Mouse (Mus musculus) cerebellum, adult (tissue): ENCODE measurements around the gene Myl7.
"Not testable (repeated sequence)": the region's sequence is repeated elsewhere in the genome, so short reads cannot be mapped to it uniquely, and the experiment has no call there.

Source experiments
- ATAC-seq: cut with Nextera tagmentation; 2 replicates; pipeline ENCODE4 v1.9.2; 2017; ENCODE audit warnings: mild to moderate bottlenecking, moderate library complexity, mixed read lengths; ENCODE audit not compliant: insufficient number of reproducible peaks, low FRiP score, low TSS enrichment

Gene Myl7

GRCm38 (mm10) chr11:5898531-5898930 lies at the start of gene Myl7:
Gene Myl7, minus strand, starts transcription at chr11:5898782.
- ATAC-seq: no peak

- no peak for ATAC-seq
Measured at GRCm38 (mm10) chr11:5947796-5948195, 49.2 kb upstream of the Myl7 start.

DNA sequence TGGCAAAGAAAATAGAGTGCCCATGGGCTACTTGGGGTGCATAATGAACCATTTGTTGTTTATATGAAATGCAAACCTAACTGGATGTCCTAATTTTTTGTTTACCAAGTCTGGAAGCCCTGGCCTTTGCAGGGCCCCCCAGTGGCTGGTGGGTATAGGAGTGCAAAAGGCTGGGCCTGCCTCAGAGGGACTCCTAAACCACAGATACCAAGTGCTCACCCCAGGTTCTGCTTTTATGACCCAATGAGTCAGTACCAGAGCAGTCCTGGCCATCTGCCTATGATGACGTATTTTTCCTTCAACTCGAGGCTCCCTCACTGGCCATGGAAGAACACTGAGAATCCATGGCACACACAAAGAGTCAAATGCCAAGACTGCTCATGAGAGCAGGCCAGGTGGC lies 46.5 kb upstream of the Myl7 start:
- no peak for ATAC-seq

GRCm38 (mm10) chr11:5942966-5943365 lies 44.4 kb upstream of the Myl7 start:
- ATAC-seq: no peak

DNA sequence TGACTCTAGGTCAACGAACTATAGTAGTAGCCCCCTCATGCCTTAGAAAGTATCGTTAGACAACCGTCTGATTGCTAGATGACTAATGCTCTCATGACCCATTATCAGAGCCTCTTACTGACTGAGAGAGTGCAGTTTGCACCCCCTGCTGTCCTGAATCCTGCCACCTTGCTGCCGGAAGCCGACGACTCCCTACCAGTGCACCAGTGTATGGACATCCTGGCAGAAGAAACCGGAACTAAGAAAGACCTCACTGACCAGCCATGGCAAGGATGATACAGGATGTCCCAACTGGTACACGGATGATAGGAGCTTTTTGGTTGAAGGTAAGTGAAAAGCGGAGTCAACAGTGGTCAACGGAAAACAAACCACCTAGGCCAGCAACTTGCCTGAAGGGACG lies 35.9 kb upstream of the Myl7 start:
- not testable (repeated sequence) for ATAC-seq

- ATAC-seq: not testable (repeated sequence)
Measured at GRCm38 (mm10) chr11:5931947-5932346, 33.4 kb upstream of the Myl7 start.

DNA sequence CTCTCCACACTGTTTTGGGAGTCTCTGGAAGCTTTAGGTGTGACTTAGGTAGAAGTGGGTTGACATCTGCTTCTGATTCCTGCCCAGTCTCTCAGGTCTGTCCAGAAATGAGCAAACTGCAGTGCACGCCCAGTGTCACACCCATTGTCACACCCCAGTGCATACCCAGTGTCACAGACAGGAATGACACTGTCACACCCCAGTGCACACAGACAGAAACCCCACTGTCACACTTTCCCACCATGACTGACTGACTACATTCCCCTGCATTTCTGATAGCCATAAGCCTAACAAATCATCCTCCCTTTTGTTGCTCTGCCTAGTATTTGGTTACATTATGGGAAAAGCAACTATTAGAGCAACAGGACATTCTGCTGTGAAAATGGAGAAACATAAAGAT lies 32.0 kb upstream of the Myl7 start:
- ATAC-seq: no peak

GRCm38 (mm10) chr11:5926696-5927220 lies 28.2 kb upstream of the Myl7 start:
- no peak for ATAC-seq

GRCm38 (mm10) chr11:5924699-5925098 lies 26.1 kb upstream of the Myl7 start:
- ATAC-seq: no peak

DNA sequence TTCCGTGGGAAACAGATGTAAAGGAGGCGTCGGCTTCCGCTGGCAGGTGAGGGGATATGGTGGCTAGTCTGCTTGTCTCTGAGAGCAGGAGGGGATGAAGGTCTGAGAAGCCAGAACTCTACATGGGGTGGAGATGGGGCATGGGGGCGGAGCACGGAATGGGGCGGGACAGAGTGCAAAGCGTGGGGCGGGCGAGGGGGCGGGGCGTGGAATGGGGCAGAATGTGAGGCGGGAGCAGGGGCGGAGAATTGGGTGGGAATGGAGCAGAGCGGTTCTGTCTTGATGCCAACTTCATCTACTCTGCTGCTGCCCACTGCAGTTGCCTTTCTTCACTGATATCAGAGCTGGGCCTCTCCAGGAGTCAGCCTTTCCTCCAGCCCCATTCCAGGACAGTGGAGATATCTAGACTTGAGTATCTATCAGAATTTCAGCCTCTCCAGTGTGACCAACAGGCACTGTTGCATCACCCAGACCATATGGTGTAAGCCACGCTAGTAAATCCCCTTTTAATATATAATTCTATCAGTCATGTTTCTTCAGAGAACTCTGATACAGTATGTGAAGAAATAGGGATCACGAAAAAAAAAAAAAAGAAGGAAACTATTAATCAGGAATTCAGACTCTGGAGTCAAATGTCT lies 21.9 kb upstream of the Myl7 start:
- ATAC-seq: no peak

GRCm38 (mm10) chr11:5919606-5920005 lies 21.0 kb upstream of the Myl7 start:
- ATAC-seq: no peak

DNA sequence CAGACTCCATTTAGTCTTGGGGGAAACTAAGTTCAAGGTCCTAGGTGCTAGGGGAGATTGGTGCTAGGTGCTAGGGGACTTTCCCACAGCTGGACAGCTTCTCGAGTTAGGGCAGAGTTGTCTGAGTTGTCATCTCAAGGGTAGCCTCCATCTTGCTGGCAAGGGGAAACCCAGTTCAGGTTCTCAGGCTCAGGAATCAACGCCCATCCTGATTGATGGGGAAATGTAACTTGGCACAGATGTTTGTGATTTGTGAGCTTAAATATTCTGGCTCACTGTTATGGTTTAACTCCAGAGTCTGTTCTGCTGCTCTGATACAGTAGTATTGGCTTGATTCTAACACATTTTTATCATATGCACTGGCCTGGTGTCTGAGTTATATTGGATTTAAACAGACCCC lies 19.5 kb upstream of the Myl7 start:
- no peak for ATAC-seq

DNA sequence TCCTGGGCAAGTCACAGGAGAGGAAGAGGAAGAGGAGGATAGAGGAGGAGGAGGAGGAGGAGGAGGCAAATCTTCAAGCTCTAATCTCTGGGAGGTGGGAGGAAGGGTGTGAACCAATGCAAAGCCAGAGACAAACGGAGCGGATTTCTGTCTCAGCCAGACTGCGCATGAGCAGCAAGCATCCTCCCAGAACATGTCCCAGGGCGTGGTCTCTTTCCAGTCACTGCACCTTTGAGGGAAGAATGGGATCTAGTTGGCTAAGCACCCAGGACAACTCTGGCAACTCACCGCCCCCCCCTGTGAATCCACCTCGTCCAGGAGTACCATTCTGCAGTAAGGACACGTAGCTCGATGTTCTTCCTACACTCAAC lies 17.6 kb upstream of the Myl7 start:
- ATAC-seq: no peak

DNA sequence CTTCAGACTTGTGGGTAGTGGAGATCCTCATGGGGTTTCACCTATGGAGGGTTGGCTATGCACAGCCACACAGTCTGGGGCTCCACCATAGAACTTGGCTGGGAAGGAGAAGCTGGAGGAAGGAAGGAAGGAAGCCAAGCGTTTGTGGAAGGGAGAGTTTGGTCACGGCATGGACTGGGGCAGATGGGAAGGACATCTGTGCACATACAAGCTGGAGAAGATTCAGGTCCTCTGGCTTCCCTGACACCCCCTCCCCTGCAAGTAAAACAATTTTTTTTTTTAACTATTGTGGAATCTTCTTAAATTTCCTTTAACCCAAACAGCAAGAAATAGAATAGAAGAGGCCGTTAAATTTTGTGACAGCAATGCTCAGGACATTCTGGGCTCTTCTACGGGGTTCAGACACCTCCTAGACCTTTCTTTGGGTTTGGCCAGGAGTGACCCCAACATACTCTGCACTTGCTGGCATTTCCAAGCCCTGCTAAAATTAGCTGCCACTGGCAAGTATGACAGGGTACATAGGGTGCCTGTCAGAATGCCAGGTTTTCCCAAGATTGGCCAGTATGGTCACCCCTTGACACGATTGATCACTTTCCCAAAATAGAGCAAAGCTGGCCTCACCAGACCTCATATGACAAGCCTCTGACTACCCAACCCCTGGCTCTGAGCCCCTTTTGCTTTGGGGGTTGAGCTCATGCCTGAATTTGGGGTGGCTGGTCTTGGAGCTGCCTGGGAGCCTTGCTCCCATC lies 17.0 kb upstream of the Myl7 start:
- no peak for ATAC-seq

DNA sequence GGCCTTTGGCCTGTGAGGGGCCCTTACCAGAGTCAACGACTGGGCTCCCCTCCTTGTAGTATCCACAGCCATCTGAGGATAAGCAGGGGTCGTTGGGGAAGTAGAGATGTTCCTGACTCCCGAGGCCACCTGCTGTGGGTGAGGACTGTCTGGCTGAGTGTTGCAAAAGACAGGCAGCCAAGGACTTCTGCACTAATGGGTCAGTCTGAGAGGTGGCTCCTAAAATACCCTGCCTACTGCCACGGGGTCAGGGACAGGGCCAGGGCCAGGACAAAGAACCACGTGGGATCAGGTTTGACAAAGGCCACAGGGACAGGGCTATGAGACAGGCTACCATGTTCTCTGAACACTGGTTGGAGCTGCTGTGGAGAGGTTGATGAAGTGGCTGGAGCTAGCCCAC lies 16.4 kb upstream of the Myl7 start:
- no peak for ATAC-seq

DNA sequence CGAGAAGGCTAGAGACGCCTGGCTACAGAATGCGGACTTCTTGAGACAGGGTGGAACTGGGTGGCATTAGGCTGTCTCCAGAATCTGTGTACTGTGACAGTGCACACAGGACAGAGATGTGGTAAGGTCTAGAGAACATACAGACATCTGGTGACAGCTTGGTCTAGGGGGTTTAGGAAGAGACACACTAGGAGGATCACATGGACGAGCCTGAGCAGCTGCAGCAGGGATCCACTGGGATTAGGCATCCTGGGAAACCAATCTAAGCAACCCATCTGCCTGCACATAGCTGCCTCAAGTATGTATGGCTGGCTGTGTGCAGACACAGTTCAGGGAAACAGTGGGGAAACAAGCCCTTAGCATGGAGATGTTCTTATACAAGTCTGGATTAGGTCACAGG lies 15.4 kb upstream of the Myl7 start:
- ATAC-seq: no peak

- ATAC-seq: 0 out of 2 replicates have a peak, but pooled peaks have one; percentile 21
Measured at GRCm38 (mm10) chr11:5913256-5913655, 14.7 kb upstream of the Myl7 start.

DNA sequence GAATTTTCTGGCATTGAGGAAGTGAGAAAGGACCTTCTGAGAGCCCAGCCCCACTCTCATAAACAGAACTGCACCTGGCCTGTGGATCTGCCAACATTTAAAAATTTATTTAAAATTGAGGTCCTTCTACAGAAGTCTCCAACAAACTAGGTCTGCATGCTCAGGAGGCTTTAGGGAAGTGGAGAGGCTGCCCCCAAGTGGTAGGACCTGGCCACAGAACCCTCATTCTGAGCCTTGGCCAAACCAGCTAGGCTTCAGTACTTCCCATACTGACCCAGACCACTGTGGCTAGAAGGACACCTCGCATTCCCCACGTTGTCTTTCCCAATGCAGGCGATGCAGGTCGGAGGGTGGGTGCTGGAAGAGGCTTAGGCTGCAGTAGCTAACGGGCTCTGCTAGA lies 14.1 kb upstream of the Myl7 start:
- peak; percentile 67; the same call in 1 of the 2 replicates for ATAC-seq

DNA sequence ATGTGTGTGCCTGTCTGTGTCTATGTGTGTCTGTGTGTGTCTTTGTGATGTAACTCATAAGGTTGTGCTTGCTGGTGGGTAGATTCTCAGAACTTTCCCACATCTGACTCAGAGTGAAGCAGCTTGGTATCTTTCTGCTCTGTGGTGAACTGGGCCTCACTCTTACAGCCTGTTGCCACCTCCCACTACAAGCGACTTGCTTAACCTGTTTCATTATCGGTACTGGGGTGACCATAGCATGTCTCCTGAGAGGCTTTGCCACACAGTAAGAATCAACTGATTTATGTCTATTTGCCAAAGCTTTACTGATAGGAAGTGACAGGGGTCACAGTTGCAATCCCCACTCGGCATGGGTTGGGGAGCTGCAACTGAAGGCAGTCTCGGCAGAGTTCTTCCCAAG lies 10.1 kb upstream of the Myl7 start:
- no peak for ATAC-seq

DNA sequence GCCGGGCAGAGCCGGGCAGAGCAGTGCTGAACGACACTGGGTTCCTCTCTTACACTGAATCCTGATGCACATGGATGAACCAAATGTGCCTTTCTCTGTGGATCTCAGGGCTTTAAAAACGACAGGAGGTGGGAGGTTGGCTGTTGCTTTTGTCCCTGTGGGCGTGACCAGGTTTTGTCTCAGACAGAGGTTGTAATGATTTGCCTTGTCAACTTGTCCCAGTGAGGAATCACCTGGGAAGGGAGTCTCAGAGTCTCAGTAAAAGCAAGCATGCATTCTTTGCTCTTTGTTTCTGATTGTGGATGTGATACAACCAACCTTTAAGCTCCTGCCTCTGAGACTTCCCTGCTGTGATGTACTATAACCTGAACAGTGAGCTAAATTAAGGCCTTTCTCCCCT lies 8.5 kb upstream of the Myl7 start:
- no peak for ATAC-seq

- ATAC-seq: no peak
Measured at GRCm38 (mm10) chr11:5905778-5906518, 7.4 kb upstream of the Myl7 start.
